Mouse (Mus musculus) T-helper 2 cell (primary cell): ENCODE results near the gene Arsa.

ENCODE experiments used
- in situ Hi-C: fragments of 300-600 bp; cut with MboI, MseI; formaldehyde crosslinking; loops from one replicate; pipeline ENCODE4 v1.15.1; 2025; ENCODE audit warnings: high pct_unique_total_duplicates

Arsa gene

GRCm38 (mm10) chr15:89496131-89496530, 18.9 kb upstream of the Arsa start:
- in situ Hi-C loops: no loop called here

- in situ Hi-C loops: no loop called here
These were observed 17.7 kb upstream of the Arsa start for GRCm38 (mm10) chr15:89494970-89495369.

- in situ Hi-C loops: no loop called here
These were observed 11.4 kb upstream of the Arsa start for GRCm38 (mm10) chr15:89488611-89489117.

- in situ Hi-C loops: no loop called here
These were observed 11.0 kb upstream of the Arsa start for GRCm38 (mm10) chr15:89488182-89488581.

- in situ Hi-C loops: no loop called here
These were observed 3.4 kb upstream of the Arsa start for GRCm38 (mm10) chr15:89480584-89480983.

GRCm38 (mm10) chr15:89478622-89479021, 1.4 kb upstream of the Arsa start:
- in situ Hi-C loops: no loop called here

GRCm38 (mm10) chr15:89477806-89478205, 581 bp upstream of the Arsa start:
- in situ Hi-C loops: no loop called here

- in situ Hi-C loops: no loop called here
These were observed 780 bp downstream of the Arsa start for GRCm38 (mm10) chr15:89476475-89476815.

- in situ Hi-C loops: no loop called here
These were observed 1.4 kb downstream of the Arsa start for GRCm38 (mm10) chr15:89475611-89476474.

GRCm38 (mm10) chr15:89475293-89475600, 2.0 kb downstream of the Arsa start:
- in situ Hi-C loops: no loop called here

- in situ Hi-C loops: no loop called here
These were observed 2.5 kb downstream of the Arsa start for GRCm38 (mm10) chr15:89474596-89475292.

GRCm38 (mm10) chr15:89473921-89474320, 3.3 kb downstream of the Arsa start:
- in situ Hi-C loops: no loop called here

- in situ Hi-C loops: no loop called here
These were observed 3.9 kb downstream of the Arsa start for GRCm38 (mm10) chr15:89473370-89473769.

- in situ Hi-C loops: no loop called here
These were observed 5.7 kb downstream of the Arsa start for GRCm38 (mm10) chr15:89471476-89471875.

GRCm38 (mm10) chr15:89468577-89468976, 8.6 kb downstream of the Arsa start:
- in situ Hi-C loops: no loop called here

GRCm38 (mm10) chr15:89465052-89465451, 12.2 kb downstream of the Arsa start:
- in situ Hi-C loops: no loop called here

- in situ Hi-C loops: no loop called here
These were observed 13.6 kb downstream of the Arsa start for GRCm38 (mm10) chr15:89463334-89464235.

- in situ Hi-C loops: no loop called here
These were observed 15.0 kb downstream of the Arsa start for GRCm38 (mm10) chr15:89462176-89462575.

GRCm38 (mm10) chr15:89461321-89461720, 15.9 kb downstream of the Arsa start:
- in situ Hi-C loops: no loop called here

- in situ Hi-C loops: no loop called here
These were observed 16.9 kb downstream of the Arsa start for GRCm38 (mm10) chr15:89460298-89460697.

GRCm38 (mm10) chr15:89459821-89460220, 17.4 kb downstream of the Arsa start:
- in situ Hi-C loops: no loop called here

- in situ Hi-C loops: no loop called here
These were observed 18.3 kb downstream of the Arsa start for GRCm38 (mm10) chr15:89458942-89459341.
